ENCODE assay signal across 18 mouse cellular contexts in the genomic region with DNA sequence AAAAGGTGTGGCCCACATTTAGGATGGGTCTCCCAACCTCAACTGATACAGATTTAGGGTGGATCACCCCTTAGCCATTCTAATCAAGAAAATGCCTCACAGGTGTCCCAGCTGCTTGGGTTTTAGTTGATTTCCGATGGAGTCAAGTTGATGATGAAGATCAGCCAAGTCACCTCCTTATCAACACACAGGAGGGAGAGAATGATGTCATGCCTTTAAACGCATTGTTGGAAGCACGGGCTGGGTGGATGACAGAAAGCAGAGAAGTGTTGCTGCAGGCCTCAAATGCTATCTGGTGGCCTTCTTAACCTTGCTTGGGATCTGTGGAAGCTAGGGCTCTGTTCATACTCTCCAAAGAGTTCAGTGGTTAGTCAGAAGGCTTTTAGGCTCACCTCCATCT. TPM values are rescaled to one million over a fixed set of nuclear protein-coding genes. Genes with fewer than 3 reads are reported as not detected.
"Had no signal": no experiment of that assay in that cellular context is flagged by ENCODE, and none has a peak within 500 bp of the region (broad histone marks: within the 10 kb centered on the region; RNA-seq: fewer than 3 reads in every experiment).

No protein-coding gene starts in this region.

- H3K27ac ChIP-seq: kidney, postnatal 0 days; limb, embryonic 10.5 days; midbrain, embryonic 13.5 days had no signal

- H3K4me2 ChIP-seq: midbrain, embryonic 13.5 days had no signal

- H3K9ac ChIP-seq: midbrain, embryonic 13.5 days had no signal

- DNase-seq: kidney, adult 11 months; kidney, adult 9 months; kidney, postnatal 36 days; lung, adult 2 months; lung, postnatal 36 days; right cerebral cortex, postnatal 14 days had no signal

- H3K36me3 ChIP-seq: limb, embryonic 10.5 days; midbrain, embryonic 13.5 days had no signal

- H3K9me3 ChIP-seq: limb, embryonic 10.5 days; midbrain, embryonic 13.5 days had no signal

- H3K4me3 ChIP-seq: limb, embryonic 10.5 days; midbrain, embryonic 13.5 days had no signal

- ATAC-seq: midbrain, embryonic 13.5 days had no signal

- H3K27me3 ChIP-seq: midbrain, embryonic 13.5 days had no signal

RNA-seq across cellular contexts. Expression of a gene that starts 42.6 kb away (rescaled TPM):
- total RNA-seq: layer of hippocampus, adult 18-20 months; left cerebral cortex, adult 18-20 months; left cerebral cortex, postnatal 10 days; midbrain, postnatal 0 days had no signal
- polyA plus RNA-seq: kidney, postnatal 0 days; limb, embryonic 10.5 days; limb, embryonic 14.5 days; lung, adult 2 months; lung, postnatal 0 days; midbrain, embryonic 13.5 days; midbrain, postnatal 0 days; neural tube, embryonic 14.5 days; small intestine, adult 2 months; stomach, embryonic 16.5 days had no signal
